Mouse (Mus musculus): ENCODE results near the gene Mmp24.
"Not testable (repeated sequence)": the region's sequence is repeated elsewhere in the genome, so short reads cannot be mapped to it uniquely, and the experiment has no call there.

The Mmp24 gene

GRCm38 (mm10) chr2:155774927-155775684, at the start of gene Mmp24:
Gene Mmp24 (plus strand): TSS chr2:155775342.
- DNase-seq (ENCODE audit: low spot score), result no peak

- no peak for DNase-seq (ENCODE audit: low spot score)
Measured at GRCm38 (mm10) chr2:155726302-155726701, 48.8 kb upstream of the Mmp24 start.

GRCm38 (mm10) chr2:155727764-155728395, 47.3 kb upstream of the Mmp24 start:
- no peak for DNase-seq (ENCODE audit: low spot score)

GRCm38 (mm10) chr2:155728742-155729141, 46.4 kb upstream of the Mmp24 start:
- no peak for DNase-seq (ENCODE audit: low spot score)

GRCm38 (mm10) chr2:155729158-155729645, 45.9 kb upstream of the Mmp24 start, which contains the start of gene Edem2:
Gene Edem2 (minus strand): TSS chr2:155729475.
- DNase-seq (ENCODE audit: low spot score), result peak; percentile 91

GRCm38 (mm10) chr2:155735080-155735479, 40.1 kb upstream of the Mmp24 start:
- no peak for DNase-seq (ENCODE audit: low spot score)

- DNase-seq (ENCODE audit: low spot score), result not testable (repeated sequence)
Measured at GRCm38 (mm10) chr2:155735766-155736165, 39.4 kb upstream of the Mmp24 start, which contains the start of gene Gm17581. Gene Gm17581 (minus strand): TSS chr2:155735866.

- no peak for DNase-seq (ENCODE audit: low spot score)
Measured at GRCm38 (mm10) chr2:155736936-155737335, 38.2 kb upstream of the Mmp24 start.

- DNase-seq (ENCODE audit: low spot score), result no peak
Measured at GRCm38 (mm10) chr2:155737803-155738202, 37.3 kb upstream of the Mmp24 start.

GRCm38 (mm10) chr2:155742211-155742610, 32.9 kb upstream of the Mmp24 start:
- no peak for DNase-seq (ENCODE audit: low spot score)

GRCm38 (mm10) chr2:155742931-155743337, 32.2 kb upstream of the Mmp24 start:
- peak; percentile 36 for DNase-seq (ENCODE audit: low spot score)

GRCm38 (mm10) chr2:155743351-155743750, 31.8 kb upstream of the Mmp24 start:
- no peak for DNase-seq (ENCODE audit: low spot score)

GRCm38 (mm10) chr2:155745487-155745886, 29.7 kb upstream of the Mmp24 start:
- DNase-seq (ENCODE audit: low spot score), result no peak

GRCm38 (mm10) chr2:155749394-155749793, 25.7 kb upstream of the Mmp24 start:
- DNase-seq (ENCODE audit: low spot score), result no peak

- peak; percentile 61 for DNase-seq (ENCODE audit: low spot score)
Measured at GRCm38 (mm10) chr2:155751014-155751786, 23.9 kb upstream of the Mmp24 start, which contains the start of gene Procr. Gene Procr (plus strand): TSS chr2:155751117.

GRCm38 (mm10) chr2:155755746-155756145, 19.4 kb upstream of the Mmp24 start:
- peak; percentile 63 for DNase-seq (ENCODE audit: low spot score)

- DNase-seq (ENCODE audit: low spot score), result no peak
Measured at GRCm38 (mm10) chr2:155756855-155757566, 18.1 kb upstream of the Mmp24 start.

GRCm38 (mm10) chr2:155764679-155765418, 10.3 kb upstream of the Mmp24 start:
- DNase-seq (ENCODE audit: low spot score), result peak; percentile 71

- no peak for DNase-seq (ENCODE audit: low spot score)
Measured at GRCm38 (mm10) chr2:155773664-155774063, 1.5 kb upstream of the Mmp24 start.

GRCm38 (mm10) chr2:155774261-155774926, 748 bp upstream of the Mmp24 start:
- DNase-seq (ENCODE audit: low spot score), result no peak

Measured in urinary bladder, postnatal 14 days (tissue).